Mouse (Mus musculus): ENCODE results near the gene Ppara. TPM values are rescaled to one million over a fixed set of nuclear protein-coding genes. Genes with fewer than 3 reads are reported as not detected.
A peak's percentile ranks its signal among the peaks of the same experiment; 100 is the strongest.

Gene Ppara
- total RNA-seq (2021), result 28.5 and 42.3 TPM in 2 replicates
- long read RNA-seq, transcript Ppara-203 (8 exons, 2,519 nt), result minor isoform, 5 of 115 reads
- long read RNA-seq, transcript Ppara-202 (8 exons, 3,413 nt), result major isoform, 44 of 115 reads
- long read RNA-seq, transcript Ppara-201 (8 exons, 2,063 nt), result minor isoform, 13 of 115 reads
- long read RNA-seq, partial matches to known transcripts, result 22 of 115 reads
- long read RNA-seq, other reads (novel, unspliced or antisense), result 31 of 115 reads

GRCm38 (mm10) chr15:85734571-85735033 lies at the start of gene Ppara:
Ppara (plus strand) TSS chr15:85734983.
- peak; percentile 59 for DNase-seq

GRCm38 (mm10) chr15:85686641-85687395 lies 48.0 kb upstream of the Ppara start:
- peak; percentile 68 for DNase-seq

- no peak for DNase-seq
Measured at GRCm38 (mm10) chr15:85687630-85688410, 47.0 kb upstream of the Ppara start.

GRCm38 (mm10) chr15:85688734-85689133 lies 46.0 kb upstream of the Ppara start:
- no peak for DNase-seq

- DNase-seq, result peak; percentile 1
Measured at GRCm38 (mm10) chr15:85689523-85689922, 45.3 kb upstream of the Ppara start.

GRCm38 (mm10) chr15:85690058-85690457 lies 44.7 kb upstream of the Ppara start:
- peak; percentile 8 for DNase-seq

GRCm38 (mm10) chr15:85690875-85691274 lies 43.9 kb upstream of the Ppara start:
- no peak for DNase-seq

- DNase-seq, result no peak
Measured at GRCm38 (mm10) chr15:85693115-85693514, 41.7 kb upstream of the Ppara start.

GRCm38 (mm10) chr15:85693819-85694218 lies 41.0 kb upstream of the Ppara start:
- DNase-seq, result no peak

GRCm38 (mm10) chr15:85694379-85694778 lies 40.4 kb upstream of the Ppara start:
- peak; percentile 66 for DNase-seq

- no peak for DNase-seq
Measured at GRCm38 (mm10) chr15:85695304-85695703, 39.5 kb upstream of the Ppara start.

GRCm38 (mm10) chr15:85698345-85699034 lies 36.3 kb upstream of the Ppara start:
- no peak for DNase-seq

GRCm38 (mm10) chr15:85699452-85699851 lies 35.3 kb upstream of the Ppara start:
- DNase-seq, result no peak

GRCm38 (mm10) chr15:85699862-85700501 lies 34.8 kb upstream of the Ppara start:
- DNase-seq, result no peak

- no peak for DNase-seq
Measured at GRCm38 (mm10) chr15:85700716-85701115, 34.1 kb upstream of the Ppara start.

GRCm38 (mm10) chr15:85701128-85701930 lies 33.5 kb upstream of the Ppara start:
- no peak for DNase-seq

- DNase-seq, result peak; percentile 63
Measured at GRCm38 (mm10) chr15:85702411-85702951, 32.3 kb upstream of the Ppara start.

- DNase-seq, result peak; percentile 78
Measured at GRCm38 (mm10) chr15:85703194-85703641, 31.6 kb upstream of the Ppara start.

- DNase-seq, result peak; percentile 3
Measured at GRCm38 (mm10) chr15:85703858-85704257, 30.9 kb upstream of the Ppara start.

GRCm38 (mm10) chr15:85704341-85705012 lies 30.3 kb upstream of the Ppara start:
- peak; percentile 4 for DNase-seq

Measured in adrenal gland, postnatal 25 days (tissue).